Mouse (Mus musculus) bone marrow, adult 2 months (tissue): ENCODE results near the gene Rhoh.

Source experiments
- CTCF ChIP-seq: fragments of 200-500 bp; IDR thresholded peaks from 2 replicates; pipeline ENCODE4 v1.5.1; 2011; ENCODE audit warnings: low read length, control low read depth; ENCODE audit not compliant: control insufficient read depth, insufficient read depth
- POLR2A ChIP-seq: fragments of 200-500 bp; IDR thresholded peaks from 2 replicates; pipeline ENCODE4 v1.6.1; 2011; ENCODE audit warnings: low read depth, mild to moderate bottlenecking, control low read depth, low read length, borderline replicate concordance; ENCODE audit not compliant: control insufficient read depth

- TF ChIP-seq POLR2A (no peak), CTCF (no peak)
Observed at GRCm38 (mm10) chr5:65869660-65870059, 8.6 kb downstream of the Rhoh start.
